Mouse (Mus musculus) testis, adult 2 months (tissue): ENCODE results near the gene Lrrc49.

Experiments
- CTCF ChIP-seq: fragments of 200-500 bp; IDR thresholded peaks from 2 replicates; pipeline ENCODE4 v1.5.1; 2012; ENCODE audit warnings: low read depth, mild to moderate bottlenecking, inconsistent platforms, low read length, moderate library complexity; ENCODE audit not compliant: control insufficient read depth, insufficient read depth, insufficient replicate concordance
- POLR2A ChIP-seq: fragments of 200-500 bp; IDR thresholded peaks from 2 replicates; pipeline ENCODE4 v1.6.1; 2012; ENCODE audit warnings: low read depth, mild to moderate bottlenecking, inconsistent platforms, low read length, moderate library complexity; ENCODE audit not compliant: control insufficient read depth

- TF ChIP-seq CTCF (no peak), POLR2A (no peak)
Observed at GRCm38 (mm10) chr9:60590871-60591624, 96.9 kb downstream of the Lrrc49 start.
